Mouse (Mus musculus): ENCODE data around the gene Prss21.
A peak's percentile ranks its signal among the peaks of the same experiment; 100 is the strongest.

Prss21 gene

GRCm38 (mm10) chr17:23867756-23868155, at the start of gene Prss21:
TSS of gene Prss21 (plus strand) at chr17:23868056.
- DNase-seq, result no peak

- DNase-seq, result no peak
These were observed 49.3 kb upstream of the Prss21 start for GRCm38 (mm10) chr17:23818579-23818978.

GRCm38 (mm10) chr17:23819235-23819634, 48.6 kb upstream of the Prss21 start:
- DNase-seq, result no peak

GRCm38 (mm10) chr17:23820731-23821130, 47.1 kb upstream of the Prss21 start:
- DNase-seq, result no peak

- DNase-seq, result no peak
These were observed 45.8 kb upstream of the Prss21 start for GRCm38 (mm10) chr17:23822094-23822493.

- no peak for DNase-seq
These were observed 44.8 kb upstream of the Prss21 start for GRCm38 (mm10) chr17:23823018-23823417.

- no peak for DNase-seq
These were observed 44.2 kb upstream of the Prss21 start for GRCm38 (mm10) chr17:23823614-23824013.

GRCm38 (mm10) chr17:23825591-23825990, 42.3 kb upstream of the Prss21 start:
- no peak for DNase-seq

- DNase-seq, result peak; percentile 29 to 63
These were observed 39.4 kb upstream of the Prss21 start for GRCm38 (mm10) chr17:23828271-23829001.

GRCm38 (mm10) chr17:23829064-23829619, 38.7 kb upstream of the Prss21 start, which contains the start of gene Elob:
TSS of gene Elob (minus strand) at chr17:23829136.
- peak; percentile 89 to 90 for DNase-seq

GRCm38 (mm10) chr17:23831201-23831600, 36.7 kb upstream of the Prss21 start:
- DNase-seq, result no peak

GRCm38 (mm10) chr17:23836006-23836575, 31.8 kb upstream of the Prss21 start, which contains the start of gene Prss33:
TSS of gene Prss33 (minus strand) at chr17:23836056.
- DNase-seq, result no peak

GRCm38 (mm10) chr17:23841145-23841544, 26.7 kb upstream of the Prss21 start:
- DNase-seq, result peak; percentile 66 to 86

- DNase-seq, result peak in 1 of 2 experiments; percentile 48
These were observed 24.6 kb upstream of the Prss21 start for GRCm38 (mm10) chr17:23843141-23843811.

GRCm38 (mm10) chr17:23843812-23844273, 24.0 kb upstream of the Prss21 start, which contains the start of the genes Prss32 and Prss41:
TSS of gene Prss32 (plus strand) at chr17:23843855.
TSS of gene Prss41 (minus strand) at chr17:23844172.
- peak; percentile 44 to 81 for DNase-seq

GRCm38 (mm10) chr17:23850028-23850427, 17.8 kb upstream of the Prss21 start:
- DNase-seq, result no peak

- peak; percentile 49 to 79 for DNase-seq
These were observed 16.8 kb upstream of the Prss21 start for GRCm38 (mm10) chr17:23850853-23851749.

GRCm38 (mm10) chr17:23853292-23853691, 14.6 kb upstream of the Prss21 start:
- DNase-seq, result peak; percentile 59 to 85

- no peak for DNase-seq
These were observed 13.6 kb upstream of the Prss21 start for GRCm38 (mm10) chr17:23854229-23854765.

GRCm38 (mm10) chr17:23857193-23857592, 10.7 kb upstream of the Prss21 start:
- DNase-seq, result no peak

GRCm38 (mm10) chr17:23857913-23858312, 9.9 kb upstream of the Prss21 start:
- DNase-seq, result no peak

- peak in 1 of 2 experiments; percentile 17 for DNase-seq
These were observed 4.9 kb upstream of the Prss21 start for GRCm38 (mm10) chr17:23862926-23863325.

Measured in kidney, postnatal 36 days (tissue).